Mouse (Mus musculus) liver, postnatal 0 days (tissue): ENCODE results near the gene Slc25a18. TPM values are rescaled to one million over a fixed set of nuclear protein-coding genes. Genes with fewer than 3 reads are reported as not detected.

Source experiments
- ATAC-seq: fragments of 200-750 bp; cut with Nextera tagmentation; 2 replicates; pipeline ENCODE4 v1.8.0; 2017; ENCODE audit warnings: mild to moderate bottlenecking, moderate library complexity
- DNase-seq: peaks from one replicate; pipeline ENCODE4 v3.0.0-alpha.2; 2016
- H3K27ac ChIP-seq: fragments of 300-500 bp; sonication (generic); 2 replicates; pipeline ENCODE4 v1.5.1; 2014; ENCODE audit warnings: antibody characterized with exemption, moderate library complexity, mild to moderate bottlenecking, low read depth
- H3K27me3 ChIP-seq: fragments of 300-500 bp; sonication (generic); 2 replicates; pipeline ENCODE4 v1.6.1; 2014; ENCODE audit warnings: low read length, control low read depth, mixed read lengths; ENCODE audit not compliant: insufficient read depth
- H3K36me3 ChIP-seq: fragments of 300-500 bp; sonication (generic); replicated peaks from 2 replicates; pipeline ENCODE4 v1.6.1; 2014; ENCODE audit warnings: mild to moderate bottlenecking, control low read depth, low read length, moderate library complexity, mixed read lengths; ENCODE audit not compliant: insufficient read depth
- H3K4me1 ChIP-seq: fragments of 300-500 bp; sonication (generic); 2 replicates; pipeline ENCODE4 v1.6.1; 2014; ENCODE audit warnings: antibody characterized with exemption, mild to moderate bottlenecking, control low read depth; ENCODE audit not compliant: insufficient read depth
- H3K4me2 ChIP-seq: fragments of 300-500 bp; sonication (generic); 2 replicates; pipeline ENCODE4 v1.6.1; 2014; ENCODE audit warnings: low read depth, mild to moderate bottlenecking, low read length, moderate library complexity, mixed read lengths
- H3K4me3 ChIP-seq: fragments of 300-500 bp; sonication (generic); 2 replicates; pipeline ENCODE4 v1.5.1; 2014; ENCODE audit warnings: low read depth, low read length
- H3K9ac ChIP-seq: fragments of 300-500 bp; sonication (generic); replicated peaks from 2 replicates; pipeline ENCODE4 v1.6.1; 2014; ENCODE audit warnings: mild to moderate bottlenecking, moderate library complexity
- H3K9me3 ChIP-seq: fragments of 300-500 bp; sonication (generic); 2 replicates; pipeline ENCODE4 v1.6.1; 2016; ENCODE audit warnings: mild to moderate bottlenecking, control low read depth, low read length, mixed read lengths
- CTCF ChIP-seq: sonication (generic); IDR thresholded peaks from 2 replicates; pipeline ENCODE4 v1.5.1; 2016; ENCODE audit warnings: antibody characterized with exemption, low read depth
- EP300 ChIP-seq: IDR thresholded peaks from 2 replicates; pipeline ENCODE4 v1.6.1; 2016; ENCODE audit warnings: antibody characterized with exemption, low read depth, mild to moderate bottlenecking
- WGBS: fragments of 180-500 bp; shearing (Covaris S2); extraction: QIAGEN DNeasy Blood & Tissue Kit; methylation state at CpG from one replicate; pipeline ENCODE4 v1.1.7; 2014; ENCODE audit not compliant: insufficient replicate concordance; 5-methylcytosine and 5-hydroxymethylcytosine counted together
- microRNA-seq: library from miRNA; unstranded; fragments of <30 nt; microRNA quantifications from one replicate; pipeline ENCODE4, GENCODE M21; 2016
- polyA plus RNA-seq: library from polyadenylated mRNA; unstranded; fragments of >200 nt; fragmentation: Nextera tagmentation; extraction: Ambion mirVana; gene quantifications from 2 replicates; pipeline ENCODE4 v1.2.1, GENCODE M21; 2015

Gene Slc25a18
- polyA plus RNA-seq, 1 experiment from 2014 or later, result not detected

- no peaks in the 10 kb centered on the region for H3K9me3 ChIP-seq
- no peak overlapping the region for H3K9ac ChIP-seq
- DNase-seq (no peak), ATAC-seq (peak; percentile 57)
- no peak overlapping the region for H3K4me3 ChIP-seq
- H3K27ac ChIP-seq, result peak overlapping the region; percentile 42; the same call in 1 of the 2 replicates
- WGBS, result 64% methylated on average over 5 of the region's 5 CpGs
- peak; percentile 94 for TF ChIP-seq EP300
- no peak for TF ChIP-seq CTCF
- no peaks in the 10 kb centered on the region for H3K27me3 ChIP-seq
- peak overlapping the region; percentile 20; the same call in 1 of the 2 replicates for H3K4me2 ChIP-seq
- H3K36me3 ChIP-seq, result peaks cover 10% of the 10 kb centered on the region; the same call in 1 of the 2 replicates
- H3K4me1 ChIP-seq, result peaks cover 11% of the 10 kb centered on the region
Measured at GRCm38 (mm10) chr6:120841754-120842153, 68.4 kb downstream of the Slc25a18 start.

Small RNA genes within 50 kb of the gene (microRNA-seq; reads per million reads assigned to microRNA genes)
- not detected for gene Gm25193

Other genes with a start within 250 kb of the Slc25a18 start
- 6.6 and 7.1 TPM in 2 replicates for gene Hdhd5, start 242.3 kb upstream of the Slc25a18 start, polyA plus RNA-seq
- 4.7 and 5.0 TPM in 2 replicates for gene Cecr2, start 107.2 kb upstream of the Slc25a18 start, polyA plus RNA-seq
- 193 and 199 TPM in 2 replicates for gene Atp6v1e1, start 49.2 kb downstream of the Slc25a18 start, polyA plus RNA-seq
- gene Bcl2l13, start 62.6 kb downstream of the Slc25a18 start, polyA plus RNA-seq, result 18.4 and 20.4 TPM in 2 replicates
- gene Bid, start 143.3 kb downstream of the Slc25a18 start, polyA plus RNA-seq, result 24.6 and 24.7 TPM in 2 replicates